Mouse (Mus musculus): ENCODE measurements around the gene Sapcd1.
"Not testable (repeated sequence)": the region's sequence is repeated elsewhere in the genome, so short reads cannot be mapped to it uniquely, and the experiment has no call there.

Sapcd1 gene

GRCm38 (mm10) chr17:35007387-35007991 is 20.3 kb downstream of the Sapcd1 start:
- no peak for DNase-seq

- not testable (repeated sequence) for DNase-seq
Observed at GRCm38 (mm10) chr17:35005902-35006301, 21.9 kb downstream of the Sapcd1 start.

- peak in 1 of 2 experiments; percentile 9 for DNase-seq
Observed at GRCm38 (mm10) chr17:35005158-35005557, 22.7 kb downstream of the Sapcd1 start.

GRCm38 (mm10) chr17:35004075-35004717 is 23.6 kb downstream of the Sapcd1 start:
- DNase-seq, result no peak

- DNase-seq, result no peak
Observed at GRCm38 (mm10) chr17:35003022-35003838, 24.6 kb downstream of the Sapcd1 start.

GRCm38 (mm10) chr17:35002153-35002865 is 25.5 kb downstream of the Sapcd1 start:
- peak; percentile 22 to 42 for DNase-seq

GRCm38 (mm10) chr17:35001452-35002152 is 26.2 kb downstream of the Sapcd1 start:
- DNase-seq, result peak in 1 of 2 experiments; percentile 37

- DNase-seq, result peak; percentile 88 to 92
Observed at GRCm38 (mm10) chr17:35000717-35001451, 26.9 kb downstream of the Sapcd1 start, which contains the start of gene Vars. TSS of gene Vars (plus strand) at chr17:35000987.

GRCm38 (mm10) chr17:34999871-35000716 is 27.7 kb downstream of the Sapcd1 start:
- DNase-seq, result not testable (repeated sequence)

GRCm38 (mm10) chr17:34998526-34999430 is 29.0 kb downstream of the Sapcd1 start:
- DNase-seq, result no peak

GRCm38 (mm10) chr17:34997142-34997483 is 30.7 kb downstream of the Sapcd1 start:
- DNase-seq, result no peak

GRCm38 (mm10) chr17:34996411-34997141 is 31.2 kb downstream of the Sapcd1 start:
- DNase-seq, result no peak

- DNase-seq, result not testable (repeated sequence)
Observed at GRCm38 (mm10) chr17:34995927-34996326, 31.9 kb downstream of the Sapcd1 start.

- DNase-seq, result not testable (repeated sequence)
Observed at GRCm38 (mm10) chr17:34995192-34995591, 32.6 kb downstream of the Sapcd1 start.

- DNase-seq, result no peak
Observed at GRCm38 (mm10) chr17:34994751-34995150, 33.1 kb downstream of the Sapcd1 start.

GRCm38 (mm10) chr17:34984218-34984617 is 43.6 kb downstream of the Sapcd1 start:
- DNase-seq, result peak; percentile 37 to 57

GRCm38 (mm10) chr17:34982328-34982727 is 45.5 kb downstream of the Sapcd1 start:
- DNase-seq, result no peak

GRCm38 (mm10) chr17:34981690-34982180 is 46.1 kb downstream of the Sapcd1 start, which contains the start of gene Lsm2:
TSS of gene Lsm2 (plus strand) at chr17:34981862.
- peak; percentile 93 to 95 for DNase-seq
